Mouse (Mus musculus) lung, embryonic 16.5 days (tissue): Measurements from ENCODE around the gene Usp7. TPM values are rescaled to one million over a fixed set of nuclear protein-coding genes. Genes with fewer than 3 reads are reported as not detected.

Experiments
- ATAC-seq: fragments of 200-750 bp; cut with Nextera tagmentation; 2 replicates; pipeline ENCODE4 v1.8.0; 2017; ENCODE audit warnings: low read depth, mild to moderate bottlenecking, moderate library complexity
- H3K27ac ChIP-seq: fragments of 300-500 bp; sonication (generic); 2 replicates; pipeline ENCODE4 v1.5.1; 2014; ENCODE audit warnings: mild to moderate bottlenecking, control low read depth, low read length
- H3K27me3 ChIP-seq: fragments of 300-500 bp; sonication (generic); 2 replicates; pipeline ENCODE4 v1.6.1; 2014; ENCODE audit warnings: low read depth, low read length, mixed read lengths; ENCODE audit not compliant: control insufficient read depth, insufficient read depth
- H3K36me3 ChIP-seq: fragments of 300-500 bp; sonication (generic); 2 replicates; pipeline ENCODE4 v1.6.1; 2014; ENCODE audit warnings: low read length; ENCODE audit not compliant: control insufficient read depth, insufficient read depth
- H3K4me1 ChIP-seq: fragments of 300-500 bp; sonication (generic); replicated peaks from 2 replicates; pipeline ENCODE4 v1.6.1; 2014; ENCODE audit warnings: low read length, mixed read lengths; ENCODE audit not compliant: control insufficient read depth, insufficient read depth
- H3K4me2 ChIP-seq: fragments of 300-500 bp; sonication (generic); 2 replicates; pipeline ENCODE4 v1.6.1; 2014; ENCODE audit warnings: low read depth, low read length, control low read depth
- H3K4me3 ChIP-seq: fragments of 300-500 bp; sonication (generic); 2 replicates; pipeline ENCODE4 v1.5.1; 2014; ENCODE audit warnings: mild to moderate bottlenecking, low read length, control low read depth
- H3K9ac ChIP-seq: fragments of 300-500 bp; sonication (generic); 2 replicates; pipeline ENCODE4 v1.6.1; 2014; ENCODE audit warnings: low read length, control low read depth
- H3K9me3 ChIP-seq: fragments of 300-500 bp; sonication (generic); 2 replicates; pipeline ENCODE4 v1.6.1; 2016; ENCODE audit warnings: low read length; ENCODE audit not compliant: control insufficient read depth
- WGBS: fragments of 180-500 bp; shearing (Covaris S2); extraction: QIAGEN DNeasy Blood & Tissue Kit; methylation state at CpG from one replicate; pipeline ENCODE4 v1.1.7; 2014; 5-methylcytosine and 5-hydroxymethylcytosine counted together
- polyA plus RNA-seq: library from polyadenylated mRNA; unstranded; fragments of >200 nt; fragmentation: Nextera tagmentation; extraction: Ambion mirVana; gene quantifications from 2 replicates; pipeline ENCODE4 v1.2.1, GENCODE M21; 2015

Gene Usp7
- polyA plus RNA-seq, 1 experiment from 2014 or later, result 23.1 TPM

DNA sequence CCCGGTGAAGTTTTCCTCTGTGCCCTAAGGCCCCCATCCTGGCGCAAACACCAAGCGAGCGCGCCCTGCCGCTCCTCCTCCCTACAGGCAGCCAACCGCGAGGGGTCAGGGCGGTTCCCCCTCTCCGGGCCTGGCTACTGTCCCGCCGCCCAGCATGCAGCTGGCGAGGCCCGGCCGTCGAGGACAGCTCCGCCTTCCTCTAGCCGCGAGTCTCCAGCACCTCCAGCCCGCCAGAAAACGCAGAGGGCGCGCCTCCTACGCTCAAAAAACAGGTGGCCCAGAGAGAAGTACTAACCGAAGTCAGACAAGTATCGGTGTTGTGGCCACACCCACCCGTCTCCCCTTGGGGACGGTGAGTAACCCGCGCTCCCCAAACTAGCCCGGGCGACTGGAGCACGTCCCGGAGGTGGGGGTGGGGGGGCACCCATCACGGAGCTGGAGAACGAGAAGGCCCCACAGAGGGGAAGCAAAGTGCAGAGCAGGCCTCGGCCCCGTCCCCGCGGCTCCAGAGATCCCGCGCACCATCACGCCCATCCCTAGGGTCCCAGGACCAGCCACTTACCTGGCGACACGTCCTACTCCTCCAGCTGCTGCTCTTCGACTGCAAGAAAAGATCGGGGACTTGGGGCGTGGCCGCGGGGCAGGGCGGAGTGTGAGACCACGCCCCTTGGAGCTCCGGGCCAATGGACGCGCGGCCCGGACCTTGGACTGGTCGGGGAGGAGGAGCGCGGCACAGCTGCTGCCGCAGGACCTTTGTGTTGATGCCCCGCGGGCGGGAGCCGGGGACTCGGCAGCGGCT, 120.4 kb downstream of the Usp7 start, which contains the start of gene Carhsp1:
Gene Carhsp1, minus strand, starts transcription at position 605 of the 799 bp plus-strand sequence.
- Histone ChIP-seq H3K4me2 (peak within 1 kb of the TSS; percentile 70), H3K9ac (peak within 1 kb of the TSS; percentile 76), H3K9me3 (no peaks in the 10 kb centered on the region), H3K27ac (peak within 1 kb of the TSS; percentile 89), H3K4me3 (peak within 1 kb of the TSS; percentile 72), H3K4me1 (peaks cover 27% of the 10 kb centered on the region), H3K36me3 (no peaks in the 10 kb centered on the region), H3K27me3 (peaks cover 6% of the 10 kb centered on the region; the same call in 1 of the 2 replicates)
- peak; percentile 94 for ATAC-seq
- whole genome bisulfite sequencing, result under 1% methylated on average over 67 of the region's 67 CpGs

DNA sequence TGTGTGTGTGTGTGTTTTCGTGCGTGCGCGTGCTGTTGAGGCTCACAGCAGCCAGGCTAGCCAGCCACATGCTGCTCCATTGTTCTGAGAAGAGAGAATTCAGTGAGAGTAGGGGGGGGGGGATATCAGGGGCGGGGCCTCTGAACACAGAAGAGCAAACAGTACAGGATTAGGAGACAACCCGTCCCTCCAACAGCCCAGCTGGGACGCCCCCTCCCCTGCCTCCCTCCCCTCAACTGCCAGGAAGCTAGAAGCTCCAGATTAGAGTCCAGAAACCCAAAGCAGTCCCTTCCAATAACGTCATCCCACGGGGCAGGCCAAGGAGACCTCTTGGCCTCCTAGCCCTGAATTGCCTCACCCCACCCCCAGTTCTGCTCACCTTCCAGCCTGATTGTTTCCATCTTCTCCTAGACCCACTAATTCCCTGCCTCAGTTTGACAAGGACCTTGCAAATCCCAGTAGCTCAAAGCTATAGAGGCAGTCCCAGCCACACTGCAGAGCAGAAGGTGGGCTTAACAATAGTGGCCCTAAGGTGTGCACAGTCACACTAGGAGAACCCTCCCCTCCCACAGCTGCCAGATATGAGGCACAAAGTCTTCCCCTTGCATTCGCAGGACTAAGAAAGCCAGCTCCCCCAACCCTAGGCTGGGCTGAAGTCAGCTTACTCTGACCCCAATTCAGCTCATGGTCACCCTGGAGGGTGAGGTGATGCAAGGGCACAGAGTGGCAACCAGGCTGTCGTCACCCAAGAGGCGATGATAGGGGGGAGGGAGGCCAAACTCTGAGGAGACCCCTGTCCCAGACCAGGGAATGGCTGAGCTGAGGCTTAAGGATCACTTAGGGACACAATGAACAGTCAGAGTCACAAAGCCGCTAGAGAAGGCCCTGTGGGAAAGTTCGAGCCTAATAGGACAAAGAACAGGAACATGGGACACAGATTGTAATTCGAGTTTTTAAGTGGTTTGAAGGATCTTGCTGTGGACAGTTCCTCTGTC, 121.8 kb downstream of the Usp7 start:
- peaks cover 6% of the 10 kb centered on the region; the same call in 1 of the 2 replicates for H3K27me3 ChIP-seq
- peaks cover 37% of the 10 kb centered on the region for H3K4me1 ChIP-seq
- H3K27ac ChIP-seq, result peak overlapping the region; percentile 89; the same call in 1 of the 2 replicates
- H3K4me2 ChIP-seq, result peak overlapping the region; percentile 70
- no peak for ATAC-seq
- H3K9ac ChIP-seq, result peak overlapping the region; percentile 76
- H3K9me3 ChIP-seq, result no peaks in the 10 kb centered on the region
- no peaks in the 10 kb centered on the region for H3K36me3 ChIP-seq
- peak overlapping the region; percentile 72 for H3K4me3 ChIP-seq
- 10% methylated on average over 14 of the region's 15 CpGs for WGBS

DNA sequence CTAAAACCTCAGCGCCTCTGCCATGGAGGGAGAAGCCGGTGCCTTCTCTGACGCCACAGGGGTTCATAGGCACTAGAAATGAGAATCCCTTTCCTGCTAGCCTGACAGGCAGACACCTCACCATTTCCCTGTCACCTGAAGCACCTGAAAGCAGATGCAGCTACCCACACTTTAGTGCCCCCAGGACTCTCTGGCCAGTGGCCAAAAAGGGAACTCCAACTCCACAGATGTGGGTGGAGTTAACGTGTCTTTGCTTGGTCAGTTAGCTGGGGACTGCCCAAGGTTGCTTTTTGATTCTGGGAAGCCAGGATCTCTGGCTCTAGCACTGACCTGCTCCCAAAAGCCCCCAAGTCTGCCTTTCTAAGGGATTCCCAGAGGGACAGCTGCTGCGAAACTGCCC, 122.7 kb downstream of the Usp7 start:
- peaks cover 6% of the 10 kb centered on the region; the same call in 1 of the 2 replicates for H3K27me3 ChIP-seq
- 64% methylated on average over 5 of the region's 5 CpGs for WGBS
- no peak overlapping the region; the same call in 1 of the 2 replicates for H3K4me3 ChIP-seq
- no peaks in the 10 kb centered on the region for H3K9me3 ChIP-seq
- ATAC-seq, result no peak
- peak overlapping the region; percentile 29 for H3K9ac ChIP-seq
- no peak overlapping the region for H3K27ac ChIP-seq
- H3K4me2 ChIP-seq, result peak overlapping the region; percentile 70; the same call in 1 of the 2 replicates
- H3K4me1 ChIP-seq, result peaks cover 37% of the 10 kb centered on the region
- no peaks in the 10 kb centered on the region for H3K36me3 ChIP-seq

DNA sequence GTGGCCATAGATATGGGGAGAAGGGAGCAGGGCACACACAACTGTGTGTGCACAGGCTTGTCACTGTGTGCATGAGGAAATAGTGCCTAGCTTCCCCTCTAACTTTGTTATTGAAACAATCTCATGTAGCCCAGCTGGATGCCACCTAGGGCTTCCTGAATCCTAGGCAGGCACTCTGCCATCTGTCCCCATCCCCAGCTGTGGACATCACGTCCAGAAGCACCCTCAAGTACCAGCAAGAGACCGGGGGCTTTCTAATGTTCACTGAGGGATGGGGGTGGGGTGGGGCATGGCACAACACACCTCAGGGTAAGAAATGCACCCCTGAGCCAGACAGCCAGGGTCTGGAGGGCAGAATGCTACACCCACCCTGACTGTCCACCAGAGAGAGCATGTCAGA, 123.7 kb downstream of the Usp7 start:
- no peak overlapping the region for H3K4me2 ChIP-seq

DNA sequence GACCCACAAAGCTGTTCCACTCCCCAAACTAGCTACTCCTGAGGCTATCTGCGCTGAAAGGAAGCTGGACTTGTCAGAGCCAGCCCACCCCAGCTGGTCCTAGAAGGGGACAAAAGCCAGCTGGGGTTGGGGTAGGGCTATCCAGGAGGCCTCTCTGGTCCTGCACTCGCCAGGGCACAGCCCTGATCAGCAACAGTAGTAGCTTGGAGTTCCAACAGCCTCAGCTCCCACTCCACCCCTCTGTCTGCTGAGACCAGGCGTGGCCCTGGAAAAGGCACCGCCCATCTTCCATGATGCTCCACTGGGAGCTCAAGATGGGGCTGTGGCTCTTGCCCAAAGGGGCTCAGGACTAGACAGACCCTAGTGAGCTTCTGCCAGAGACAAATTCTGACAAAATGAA, 124.3 kb downstream of the Usp7 start:
- Histone ChIP-seq H3K27me3 (no peaks in the 10 kb centered on the region), H3K36me3 (0 out of 2 replicates have a peak, but pooled peaks cover under 1% of the 10 kb centered on the region), H3K27ac (no peak overlapping the region), H3K4me1 (peaks cover 37% of the 10 kb centered on the region), H3K4me3 (no peak overlapping the region), H3K9ac (peak overlapping the region; percentile 38), H3K9me3 (no peaks in the 10 kb centered on the region), H3K4me2 (0 out of 2 replicates have a peak overlapping the region, but pooled peaks have one; percentile 2)
- 59% methylated on average over 4 of the region's 4 CpGs for WGBS
- ATAC-seq, result no peak

More for the DNA sequence above, 123.7 kb downstream of the Usp7 start:
- no peak for ATAC-seq
- Histone ChIP-seq H3K9me3 (no peaks in the 10 kb centered on the region), H3K36me3 (no peaks in the 10 kb centered on the region), H3K4me3 (no peak overlapping the region), H3K27me3 (peaks cover 4% of the 10 kb centered on the region; the same call in 1 of the 2 replicates), H3K27ac (no peak overlapping the region), H3K9ac (no peak overlapping the region), H3K4me1 (peaks cover 37% of the 10 kb centered on the region)
- 64% methylated on average over 2 of the region's 2 CpGs for WGBS

DNA sequence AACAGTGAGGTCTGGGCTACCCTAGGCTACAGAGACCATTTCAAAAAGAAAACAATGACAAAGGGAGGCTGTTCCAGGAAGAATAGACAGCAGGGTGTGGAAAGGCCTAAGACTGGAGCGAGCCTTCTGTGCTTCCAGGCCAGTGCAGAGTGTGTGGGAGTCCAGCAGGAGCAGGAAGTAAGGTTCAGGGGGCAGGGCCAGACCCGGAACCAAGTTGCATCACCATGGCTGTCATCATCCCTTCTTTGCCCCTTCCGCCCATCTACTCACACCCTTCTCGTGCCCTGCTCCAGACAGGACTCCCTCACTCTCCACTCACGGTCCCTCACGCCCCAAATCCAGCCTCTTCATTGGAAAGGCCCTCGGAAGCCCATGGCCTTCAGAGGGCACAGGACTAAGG, 124.8 kb downstream of the Usp7 start:
- H3K27me3 ChIP-seq, result no peaks in the 10 kb centered on the region
- H3K4me3 ChIP-seq, result no peak overlapping the region
- peaks cover 37% of the 10 kb centered on the region for H3K4me1 ChIP-seq
- 0 out of 2 replicates have a peak overlapping the region, but pooled peaks have one; percentile 2 for H3K4me2 ChIP-seq
- no peak for ATAC-seq
- peaks cover 6% of the 10 kb centered on the region for H3K36me3 ChIP-seq
- peak overlapping the region; percentile 38 for H3K9ac ChIP-seq
- H3K9me3 ChIP-seq, result no peaks in the 10 kb centered on the region
- WGBS, result 79% methylated on average over 7 of the region's 7 CpGs
- H3K27ac ChIP-seq, result 0 out of 2 replicates have a peak overlapping the region, but pooled peaks have one; percentile 5

DNA sequence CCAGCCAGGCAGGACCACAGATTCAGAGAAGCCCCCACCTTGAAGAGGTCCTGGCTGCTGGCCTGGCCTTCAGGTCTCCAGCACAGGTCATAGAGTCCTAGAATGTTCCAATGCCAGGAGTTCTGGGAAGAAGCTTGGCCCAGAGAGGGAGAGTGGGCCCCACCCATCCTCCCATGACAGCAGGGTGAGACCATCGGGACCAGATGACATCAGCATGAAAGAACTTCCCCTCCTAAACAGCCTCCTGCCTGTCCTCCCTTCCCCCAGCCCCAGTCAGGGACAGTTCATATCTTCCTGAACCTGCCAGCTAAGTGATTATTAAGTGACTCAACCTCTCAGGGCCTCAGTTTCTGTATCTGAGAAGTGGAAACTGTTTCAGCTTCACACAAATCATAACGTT, 125.7 kb downstream of the Usp7 start:
- H3K4me3 ChIP-seq, result no peak overlapping the region
- 0 out of 2 replicates have a peak, but pooled peaks have one; percentile 6 for ATAC-seq
- 33% methylated on average over 2 of the region's 2 CpGs for WGBS
- no peak overlapping the region for H3K27ac ChIP-seq
- H3K27me3 ChIP-seq, result no peaks in the 10 kb centered on the region
- peaks cover 37% of the 10 kb centered on the region for H3K4me1 ChIP-seq
- no peak overlapping the region for H3K9ac ChIP-seq
- H3K9me3 ChIP-seq, result no peaks in the 10 kb centered on the region
- peaks cover 6% of the 10 kb centered on the region for H3K36me3 ChIP-seq
- no peak overlapping the region for H3K4me2 ChIP-seq

DNA sequence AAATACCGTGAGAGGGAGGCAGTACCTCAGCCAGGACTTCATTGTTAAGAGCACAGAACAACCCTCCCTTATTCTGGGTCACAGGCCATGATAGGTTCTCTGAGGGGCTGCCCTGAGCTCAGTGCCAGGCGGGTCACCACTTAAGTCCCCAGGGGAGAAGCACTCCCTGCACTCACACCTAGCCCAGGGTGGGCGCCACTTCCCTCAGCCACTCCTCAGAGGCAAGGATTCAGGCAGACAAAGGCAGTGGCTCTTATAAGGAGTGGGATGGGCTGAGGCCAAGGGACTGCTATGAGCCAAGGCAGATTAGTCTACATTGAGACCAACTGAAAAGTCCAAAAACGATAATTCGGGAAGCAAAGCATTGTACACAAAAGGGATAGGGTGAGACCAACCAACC, 126.7 kb downstream of the Usp7 start:
- Histone ChIP-seq H3K4me1 (peaks cover 30% of the 10 kb centered on the region), H3K36me3 (peaks cover 6% of the 10 kb centered on the region), H3K9ac (no peak overlapping the region), H3K9me3 (no peaks in the 10 kb centered on the region), H3K4me3 (no peak overlapping the region), H3K27ac (peak overlapping the region; percentile 47; the same call in 1 of the 2 replicates), H3K4me2 (no peak overlapping the region), H3K27me3 (no peaks in the 10 kb centered on the region)
- peak; percentile 34 for ATAC-seq
- WGBS, result 71% methylated on average over 5 of the region's 5 CpGs
